Mouse (Mus musculus): Measurements from ENCODE around the gene Jade1. TPM values are rescaled to one million over a fixed set of nuclear protein-coding genes. Genes with fewer than 3 reads are reported as not detected.

Gene Jade1
- total RNA-seq, 4 experiments from 2014 or later, result 48.6 to 76.6 (median 55.3) TPM

- DNase-seq, result peak; percentile 25
These were observed 44.5 kb downstream of the Jade1 start for GRCm38 (mm10) chr3:41599806-41600589.

DNA sequence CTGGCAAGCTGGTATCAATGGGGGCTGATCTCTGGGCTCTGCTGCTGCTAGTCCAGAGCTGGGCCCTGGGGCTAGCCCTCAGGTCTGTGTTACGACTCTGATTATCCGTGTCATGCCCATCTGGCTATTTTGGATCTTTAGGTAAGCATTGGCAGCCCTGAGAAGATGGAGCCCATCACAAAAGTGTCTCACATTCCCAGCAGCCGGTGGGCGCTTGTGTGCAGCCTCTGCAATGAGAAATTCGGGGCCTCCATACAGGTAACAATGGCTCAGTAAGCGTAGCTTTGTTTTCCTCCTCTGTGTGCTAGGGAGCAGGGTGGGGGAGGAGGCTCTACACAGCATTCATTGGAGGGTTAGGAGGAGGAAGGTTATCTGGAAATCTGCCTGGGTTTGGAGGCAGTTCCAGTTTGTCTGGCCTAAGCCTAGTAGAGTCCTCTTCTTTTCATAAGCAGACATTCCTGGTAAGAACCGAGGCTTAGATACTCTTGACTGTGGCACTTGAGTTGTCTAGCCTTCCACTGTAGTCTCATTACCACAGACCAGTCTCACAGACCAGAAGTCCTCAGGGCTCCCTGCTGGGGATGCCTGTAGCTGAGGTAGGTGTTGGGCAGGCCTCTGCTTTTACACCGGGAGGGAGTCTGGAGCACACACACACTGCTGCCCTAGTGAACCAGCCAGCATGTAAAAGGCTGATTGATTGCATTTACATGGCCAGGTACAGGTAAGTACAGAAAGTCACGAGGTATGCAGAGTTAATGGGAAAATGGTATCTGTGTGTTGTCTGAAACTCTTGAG is 45.9 kb downstream of the Jade1 start:
- no peak for DNase-seq

DNA sequence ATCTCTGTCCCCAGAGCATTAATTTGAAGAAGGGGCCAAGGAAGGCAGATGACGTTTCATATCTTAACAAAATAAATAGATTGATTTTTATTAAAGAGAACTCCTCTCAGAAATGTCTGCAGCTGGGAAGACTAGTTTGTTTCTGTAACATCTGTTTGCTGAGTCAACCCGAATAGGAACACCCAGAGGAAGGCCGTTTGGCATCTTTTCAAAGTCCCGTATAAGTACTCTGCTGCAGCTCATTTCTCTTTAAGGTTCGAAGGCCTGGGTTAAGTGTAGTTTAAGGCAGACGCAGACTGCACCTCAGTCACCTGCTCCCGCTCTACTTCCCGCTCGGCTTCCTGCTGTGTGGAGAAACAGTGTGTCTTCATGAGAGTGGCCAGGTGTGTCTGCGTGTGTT is 47.4 kb downstream of the Jade1 start:
- DNase-seq, result no peak

- no peak for DNase-seq
These were observed 48.0 kb downstream of the Jade1 start for GRCm38 (mm10) chr3:41603470-41604019.

DNA sequence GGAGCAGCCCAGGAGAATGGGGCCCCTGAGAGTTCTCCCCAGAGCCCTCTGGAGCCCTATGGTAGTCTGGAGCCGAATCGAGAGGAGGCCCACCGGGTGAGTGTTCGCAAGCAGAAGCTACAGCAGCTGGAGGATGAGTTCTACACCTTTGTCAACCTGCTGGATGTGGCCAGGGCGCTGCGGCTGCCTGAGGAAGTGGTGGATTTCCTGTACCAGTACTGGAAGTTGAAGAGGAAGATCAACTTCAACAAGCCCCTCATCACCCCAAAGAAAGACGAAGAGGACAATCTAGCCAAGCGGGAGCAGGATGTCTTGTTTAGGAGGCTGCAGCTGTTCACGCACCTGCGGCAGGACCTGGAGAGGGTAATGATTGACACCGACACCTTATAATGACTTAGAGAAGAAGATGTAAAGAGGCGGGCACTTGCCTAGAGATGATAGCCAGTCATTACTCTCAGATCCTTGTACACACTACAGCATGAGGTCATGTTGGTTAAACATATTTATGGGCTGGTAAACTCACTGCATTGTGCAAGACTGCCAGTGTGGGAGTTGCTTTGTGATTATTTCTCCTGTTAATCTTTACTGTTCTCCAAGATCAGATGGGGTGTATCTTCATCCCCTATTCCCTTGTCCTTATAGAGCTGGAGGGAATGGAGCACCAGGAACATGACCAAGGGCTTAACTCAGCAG is 49.2 kb downstream of the Jade1 start:
- no peak for DNase-seq

DNA sequence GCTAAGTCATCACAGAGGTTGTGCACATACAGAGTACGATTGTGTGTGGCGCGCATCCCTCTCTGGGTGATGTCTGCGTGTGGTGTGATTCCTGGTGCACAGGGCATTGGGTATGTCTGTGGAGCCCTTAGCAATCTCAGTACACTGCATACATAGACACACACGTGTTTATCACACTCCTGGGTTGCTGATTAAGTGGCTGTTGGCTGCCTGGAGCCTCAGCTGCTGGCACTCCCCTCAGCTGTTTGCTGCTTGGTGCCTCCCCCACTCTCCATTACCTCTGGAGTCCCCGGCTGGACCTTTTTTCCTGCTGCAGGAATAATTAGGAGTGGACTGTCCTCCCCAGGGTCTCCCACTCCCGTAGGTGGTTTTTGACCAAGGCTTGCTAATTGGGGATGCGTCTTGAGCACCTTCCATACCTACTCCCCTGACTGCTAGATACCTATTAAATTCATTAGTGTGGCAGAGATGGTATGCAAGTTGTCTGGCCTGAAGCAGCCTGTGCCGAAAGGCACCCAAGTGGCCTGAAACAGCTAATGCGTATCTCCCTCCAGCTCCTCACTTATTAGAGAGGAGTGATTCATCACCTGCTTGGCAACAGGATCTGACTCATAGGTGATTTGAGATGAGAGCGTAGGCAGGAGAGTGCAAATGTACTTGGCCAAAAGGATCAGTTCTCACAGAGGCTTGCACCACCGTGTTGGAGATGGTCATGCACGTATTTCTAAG is 50.2 kb downstream of the Jade1 start:
- DNase-seq, result no peak

GRCm38 (mm10) chr3:41606330-41606664 is 50.8 kb downstream of the Jade1 start:
- no peak for DNase-seq

DNA sequence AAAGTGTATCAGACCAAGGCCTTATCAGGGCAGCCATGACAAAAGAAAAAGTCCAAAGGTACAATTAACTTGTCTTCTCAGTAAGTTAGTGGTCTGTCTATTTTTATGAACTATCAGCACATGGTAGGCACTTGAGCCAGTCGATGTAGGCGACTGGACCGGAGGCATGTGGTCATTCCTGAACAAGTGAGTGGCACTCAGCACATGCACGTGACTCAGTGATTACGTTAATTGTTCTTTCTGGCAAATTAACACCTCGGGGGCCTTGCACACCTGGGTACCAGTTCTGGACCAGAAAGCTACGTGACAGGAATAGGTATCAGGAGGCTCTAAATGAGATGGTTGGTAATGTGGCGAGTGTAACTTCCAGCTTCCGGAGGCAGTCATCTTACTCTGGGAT is 51.5 kb downstream of the Jade1 start:
- DNase-seq, result no peak

- DNase-seq, result no peak
These were observed 51.9 kb downstream of the Jade1 start for GRCm38 (mm10) chr3:41607467-41607866.

DNA sequence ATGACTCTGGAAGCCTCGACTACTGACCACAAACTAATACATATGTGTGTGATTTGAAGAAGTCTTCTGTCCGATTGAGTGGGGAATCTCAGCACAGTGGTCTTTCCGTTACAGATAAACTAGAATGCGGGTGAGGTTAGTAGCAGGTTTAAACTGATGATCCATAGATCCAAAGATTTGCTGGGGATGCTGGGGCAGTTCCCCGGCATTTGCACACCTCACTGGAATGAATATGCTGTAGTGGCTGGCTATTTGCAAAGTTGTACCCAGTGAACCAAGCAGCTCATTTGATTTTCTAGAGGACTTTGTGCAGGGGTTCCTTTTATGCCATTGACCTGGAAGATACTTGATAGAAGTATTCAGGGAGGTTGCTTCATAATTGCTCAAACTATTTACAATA is 53.5 kb downstream of the Jade1 start:
- DNase-seq, result no peak

DNA sequence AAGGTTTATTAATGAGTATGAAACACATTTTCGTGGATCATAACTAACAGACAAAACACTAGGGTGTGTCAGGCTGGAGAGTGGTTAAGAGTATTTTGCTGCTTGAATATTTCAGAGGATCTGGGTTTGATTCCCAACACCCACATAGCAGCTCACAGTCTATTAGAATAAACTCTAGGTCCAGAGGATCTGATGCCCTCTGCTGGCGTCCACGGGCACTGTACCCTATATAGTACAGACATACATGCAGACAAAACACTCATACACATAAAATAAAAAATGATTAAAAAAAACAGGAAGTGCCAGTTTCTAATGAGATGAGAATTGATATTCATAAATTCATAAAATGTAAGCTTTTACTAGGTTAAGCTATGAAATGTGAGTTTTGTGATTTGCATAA is 56.7 kb downstream of the Jade1 start:
- DNase-seq, result no peak

DNA sequence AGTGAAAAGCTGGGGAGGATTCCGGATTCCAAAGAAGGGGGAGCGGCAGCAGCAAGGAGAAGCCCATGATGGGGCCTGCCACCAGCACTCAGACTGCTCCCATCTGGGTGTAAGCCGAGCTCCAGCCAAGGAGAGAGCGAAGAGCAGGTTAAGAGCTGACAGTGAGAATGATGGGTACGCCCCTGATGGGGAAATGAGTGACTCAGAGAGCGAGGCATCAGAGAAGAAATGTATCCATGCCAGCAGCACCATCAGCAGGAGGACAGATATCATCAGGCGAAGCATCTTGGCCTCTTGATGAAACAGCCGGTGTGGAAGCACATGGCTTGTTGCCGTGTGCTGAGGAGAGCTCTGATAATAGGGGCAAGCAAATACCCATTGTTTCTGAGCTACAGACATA is 58.2 kb downstream of the Jade1 start:
- no peak for DNase-seq

DNA sequence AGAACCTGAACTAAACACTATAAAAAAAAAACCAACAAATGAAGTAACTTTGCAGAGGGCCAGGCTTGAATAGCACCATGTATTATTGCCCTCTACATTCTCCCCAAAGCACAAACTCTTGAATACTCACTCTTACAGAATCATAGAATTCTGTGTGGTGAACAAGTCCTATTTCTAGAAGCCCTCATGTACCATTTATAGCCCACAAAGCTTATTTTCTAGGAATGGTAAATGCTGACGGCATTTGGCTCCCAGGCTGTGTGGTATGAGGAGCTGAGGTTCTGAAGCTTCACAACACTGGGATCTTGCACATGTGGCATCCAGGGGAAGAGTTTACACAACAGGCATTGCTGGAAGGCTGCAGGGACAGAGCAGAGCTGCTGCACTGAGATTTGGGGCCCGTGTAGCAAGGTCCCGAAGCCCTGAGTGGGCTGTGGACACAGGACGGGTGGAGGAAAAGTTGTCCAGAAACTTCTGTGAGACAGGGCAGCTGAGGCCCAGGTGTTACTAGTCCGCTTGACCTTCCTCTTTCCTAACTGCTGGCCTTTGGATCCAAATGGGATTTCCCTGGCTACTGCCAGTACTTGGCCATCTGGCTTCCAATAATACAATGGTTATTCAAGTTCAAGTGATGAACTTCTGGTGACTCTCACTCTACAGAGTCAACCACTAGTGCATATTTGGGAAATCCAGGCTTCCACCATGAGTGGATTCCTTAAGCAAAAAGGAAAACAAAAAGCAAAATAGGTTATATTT is 58.9 kb downstream of the Jade1 start:
- DNase-seq, result no peak

- no peak for DNase-seq
These were observed 62.5 kb downstream of the Jade1 start for GRCm38 (mm10) chr3:41618036-41618435.

DNA sequence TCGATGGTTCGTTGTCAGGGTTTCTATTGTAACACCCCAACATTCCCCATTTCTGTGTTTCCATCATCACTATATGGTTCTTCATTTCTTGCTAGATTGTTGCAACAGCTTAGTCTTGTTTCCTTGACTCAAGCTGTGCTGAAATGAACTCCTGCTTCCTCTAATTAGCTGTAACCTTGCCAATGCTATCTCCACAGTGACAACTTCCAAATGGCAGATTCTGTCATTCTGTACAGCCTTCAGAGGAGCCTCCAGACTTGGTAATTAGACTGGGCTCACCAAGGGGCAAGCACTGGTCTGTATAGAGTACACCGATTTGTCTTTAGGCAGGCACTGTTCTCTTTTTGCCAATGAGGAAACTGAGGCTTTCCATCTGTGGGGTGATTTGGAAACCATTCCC is 63.0 kb downstream of the Jade1 start:
- no peak for DNase-seq

- no peak for DNase-seq
These were observed 65.4 kb downstream of the Jade1 start for GRCm38 (mm10) chr3:41620971-41621370.

DNA sequence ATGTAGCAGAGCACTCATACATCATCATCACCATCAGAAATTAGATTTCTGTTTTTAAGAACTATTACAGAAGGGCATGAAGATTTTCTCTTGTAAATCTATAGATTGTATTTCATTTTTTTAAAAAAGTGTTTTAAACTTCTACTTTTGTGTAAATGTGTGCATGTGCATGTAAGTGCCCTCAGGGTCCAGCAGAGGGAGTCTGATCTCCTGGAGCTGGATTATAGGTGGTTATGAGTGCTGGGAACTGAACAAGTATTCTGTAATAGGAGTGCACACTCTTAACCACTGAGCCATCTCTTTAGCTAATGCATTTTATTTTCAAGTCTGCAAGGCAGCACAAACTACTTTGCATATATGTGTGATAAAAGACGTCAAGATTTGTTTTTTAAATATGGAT is 100.1 kb downstream of the Jade1 start:
- DNase-seq, result no peak

Data from adrenal gland, adult 8-10 months (tissue).